Mouse (Mus musculus): ENCODE results near the gene Gm7579. TPM values are rescaled to one million over a fixed set of nuclear protein-coding genes. Genes with fewer than 3 reads are reported as not detected.
"Not testable (repeated sequence)": the region's sequence is repeated elsewhere in the genome, so short reads cannot be mapped to it uniquely, and the experiment has no call there.

Gene Gm7579
- polyA plus RNA-seq, 1 experiment from 2014 or later, result not detected

DNA sequence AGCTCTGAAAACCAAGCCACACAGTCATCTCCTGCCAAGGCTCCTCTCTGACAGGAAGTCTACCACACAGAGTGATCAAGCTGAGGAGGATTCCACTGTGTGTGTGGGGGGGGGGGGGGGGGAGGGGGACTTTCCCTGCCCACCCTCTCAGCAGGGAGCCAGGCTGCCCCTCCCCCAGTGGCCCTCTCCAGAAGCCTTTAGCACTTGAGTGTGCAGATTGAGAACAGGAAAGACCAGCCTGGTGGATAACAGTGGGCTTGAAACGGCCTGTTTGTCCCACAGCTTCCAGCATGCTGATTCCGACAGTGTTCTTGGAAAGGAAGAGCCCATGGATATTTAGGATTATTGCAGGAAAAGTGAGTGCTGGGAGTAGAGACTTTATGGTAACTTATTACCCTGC lies 12.9 kb downstream of the Gm7579 start:
- Histone ChIP-seq H3K27ac (no peak overlapping the region), H3K4me3 (replicated peaks) (no peak overlapping the region), H3K4me2 (replicated peaks) (no peak overlapping the region), H3K4me1 (replicated peaks) (no peaks in the 10 kb centered on the region), H3K9me3 (no peaks in the 10 kb centered on the region), H3K9ac (no peak overlapping the region), H3K27me3 (replicated peaks) (no peaks in the 10 kb centered on the region), H3K36me3 (no peaks in the 10 kb centered on the region)
- 37% methylated on average over 2 of the region's 2 CpGs for WGBS
- no peak for ATAC-seq

DNA sequence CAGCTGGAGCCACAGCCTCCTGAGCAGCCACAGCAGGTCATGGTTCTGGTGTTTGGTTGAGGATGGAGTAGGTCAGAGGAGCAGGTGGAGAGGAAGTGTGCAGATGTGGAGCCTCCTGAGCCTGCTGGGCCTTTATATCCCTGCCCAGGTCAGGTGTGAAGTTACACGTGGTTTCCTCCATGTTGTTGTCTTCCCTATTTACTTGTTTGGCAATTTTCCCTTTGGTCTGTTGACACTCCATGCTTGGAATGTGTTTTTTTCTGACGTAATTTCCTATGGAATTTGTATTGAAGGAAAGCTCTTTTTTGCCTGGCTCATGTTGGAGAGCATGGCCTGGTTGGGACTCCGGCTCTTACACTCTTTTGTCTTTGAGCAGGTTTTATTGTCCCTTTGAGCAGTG lies 18.2 kb downstream of the Gm7579 start, which contains the start of gene Krtap5-5:
Gene Krtap5-5, minus strand, starts transcription at position 101 of the 400 bp plus-strand sequence.
- 56% methylated on average over 3 of the region's 3 CpGs for WGBS
- not testable (repeated sequence) for H3K4me3 ChIP-seq (replicated peaks); H3K36me3 ChIP-seq; ATAC-seq; H3K9ac ChIP-seq; H3K9me3 ChIP-seq; H3K4me1 ChIP-seq (replicated peaks); H3K4me2 ChIP-seq (replicated peaks); H3K27me3 ChIP-seq (replicated peaks); H3K27ac ChIP-seq

DNA sequence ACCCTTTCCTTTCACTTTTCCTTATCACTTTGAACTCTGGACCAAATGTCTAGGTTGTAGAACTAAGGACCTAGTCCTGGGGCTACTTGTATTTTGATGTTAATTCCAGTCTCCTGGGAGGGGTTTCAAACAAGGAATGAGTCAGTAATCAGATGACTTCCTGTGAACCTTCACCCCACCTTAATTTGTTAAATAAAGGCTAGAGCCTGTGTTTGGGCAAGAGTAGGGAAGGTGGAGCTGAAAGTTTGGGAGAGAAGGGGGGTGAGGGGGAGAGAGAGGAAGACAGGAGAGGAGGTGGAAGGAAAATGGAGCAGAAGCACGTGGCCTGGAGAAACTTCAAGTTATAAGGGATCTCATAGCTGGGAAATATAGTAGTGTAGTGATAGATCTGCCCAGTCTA lies 19.9 kb downstream of the Gm7579 start:
- Histone ChIP-seq H3K4me1 (replicated peaks) (no peaks in the 10 kb centered on the region), H3K27ac (no peak overlapping the region), H3K9ac (no peak overlapping the region), H3K9me3 (no peaks in the 10 kb centered on the region), H3K36me3 (no peaks in the 10 kb centered on the region), H3K27me3 (replicated peaks) (no peaks in the 10 kb centered on the region), H3K4me3 (replicated peaks) (no peak overlapping the region), H3K4me2 (replicated peaks) (no peak overlapping the region)
- WGBS, result 32% methylated on average over 1 of the region's 1 CpGs
- ATAC-seq, result no peak

DNA sequence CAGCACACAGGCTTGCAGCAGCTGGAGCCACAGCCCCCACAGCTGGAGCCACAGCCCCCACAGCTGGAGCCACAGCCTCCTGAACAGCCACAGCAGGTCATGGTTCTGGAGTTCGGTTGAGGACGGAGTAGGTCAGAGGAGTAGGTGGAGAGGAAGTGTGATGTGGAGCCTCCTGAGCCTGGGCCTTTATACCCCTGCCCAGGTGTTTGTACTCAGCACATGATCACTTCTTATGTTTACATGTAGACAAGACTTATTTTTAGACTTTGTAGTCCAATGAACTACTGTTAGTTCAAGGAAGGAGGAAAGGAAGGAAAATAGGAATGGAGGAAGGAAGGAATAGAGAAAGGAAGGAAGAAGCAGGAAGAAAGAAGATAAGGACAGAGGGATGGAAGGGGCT lies 29.3 kb downstream of the Gm7579 start, which contains the start of gene Gm40460:
Gene Gm40460, minus strand, starts transcription at position 101 of the 400 bp plus-strand sequence.
- Histone ChIP-seq H3K27ac (no peak within 1 kb of the TSS), H3K27me3 (replicated peaks) (no peaks in the 10 kb centered on the region), H3K9ac (no peak within 1 kb of the TSS), H3K36me3 (no peaks in the 10 kb centered on the region), H3K4me2 (replicated peaks) (no peak within 1 kb of the TSS), H3K9me3 (no peaks in the 10 kb centered on the region), H3K4me3 (replicated peaks) (no peak within 1 kb of the TSS), H3K4me1 (replicated peaks) (no peaks in the 10 kb centered on the region)
- no peak for ATAC-seq
- WGBS, result 49% methylated on average over 2 of the region's 2 CpGs

DNA sequence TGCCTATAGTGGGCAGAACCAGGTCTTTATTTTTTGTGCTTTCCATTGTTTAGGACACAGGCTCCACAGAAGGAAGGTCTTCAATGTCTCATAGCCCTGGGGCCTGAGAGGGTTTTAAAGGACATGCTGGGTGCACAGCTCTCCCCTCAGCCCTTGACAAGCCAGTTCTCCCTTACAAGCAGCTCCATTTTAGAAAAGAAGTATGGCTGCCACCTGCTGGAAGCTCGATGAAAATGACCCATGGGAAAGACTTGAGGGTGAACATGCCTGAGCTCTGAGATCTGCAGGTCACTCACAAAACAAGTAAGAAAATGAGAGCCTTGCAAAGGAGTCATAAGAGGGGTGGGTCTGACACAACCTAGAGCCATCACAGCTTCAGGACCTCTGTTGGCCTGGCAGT lies 38.2 kb downstream of the Gm7579 start:
- no peaks in the 10 kb centered on the region for H3K9me3 ChIP-seq
- no peak overlapping the region for H3K4me2 ChIP-seq (replicated peaks)
- H3K36me3 ChIP-seq, result no peaks in the 10 kb centered on the region
- H3K9ac ChIP-seq, result no peak overlapping the region
- H3K4me1 ChIP-seq (replicated peaks), result no peaks in the 10 kb centered on the region
- H3K27me3 ChIP-seq (replicated peaks), result no peaks in the 10 kb centered on the region
- WGBS, result 0% methylated on average over 1 of the region's 1 CpGs
- no peak overlapping the region for H3K4me3 ChIP-seq (replicated peaks)
- no peak for ATAC-seq
- H3K27ac ChIP-seq, result no peak overlapping the region

DNA sequence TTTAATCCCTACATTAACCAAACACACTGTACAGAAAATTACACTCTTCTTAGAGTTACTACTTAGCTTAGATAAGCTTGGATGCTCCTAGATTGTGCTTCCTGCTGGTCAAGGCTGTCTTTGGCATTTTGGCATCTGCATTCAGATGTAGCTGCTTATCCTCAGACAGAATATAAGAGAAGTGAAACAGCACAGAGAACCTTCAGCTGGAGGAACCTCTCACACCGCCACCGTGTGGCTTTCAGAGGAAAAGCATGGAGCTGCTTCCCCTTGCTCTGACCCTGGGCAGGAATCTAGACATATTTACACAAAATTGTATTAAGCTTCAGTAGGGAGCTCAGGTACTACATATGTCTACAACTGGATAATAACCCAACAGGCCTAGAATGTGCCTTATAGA lies 43.9 kb downstream of the Gm7579 start:
- 0% methylated on average over 2 of the region's 2 CpGs for WGBS
- Histone ChIP-seq H3K4me2 (replicated peaks) (no peak overlapping the region), H3K4me3 (replicated peaks) (no peak overlapping the region), H3K27ac (no peak overlapping the region), H3K27me3 (replicated peaks) (no peaks in the 10 kb centered on the region), H3K9ac (no peak overlapping the region), H3K4me1 (replicated peaks) (no peaks in the 10 kb centered on the region), H3K36me3 (no peaks in the 10 kb centered on the region), H3K9me3 (no peaks in the 10 kb centered on the region)
- no peak for ATAC-seq

DNA sequence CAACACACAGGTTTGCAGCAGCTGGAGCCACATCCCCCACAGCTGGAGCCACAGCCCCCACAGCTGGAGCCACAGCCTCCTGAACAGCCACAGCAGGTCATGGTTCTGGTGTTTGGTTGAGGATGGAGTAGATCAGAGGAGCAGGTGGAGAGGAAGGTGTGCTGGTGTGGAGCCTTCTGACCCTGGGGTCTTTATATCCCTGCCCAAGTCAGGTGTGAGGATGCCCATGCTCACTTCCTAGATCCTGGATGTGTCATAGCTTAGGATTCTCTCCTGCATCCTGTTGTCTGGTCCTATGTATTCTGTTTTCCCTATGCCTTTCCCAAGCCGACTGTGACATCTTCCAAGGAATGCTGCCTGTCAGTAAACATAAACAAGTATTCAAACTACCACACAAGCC lies 46.6 kb downstream of the Gm7579 start, which contains the start of gene Gm2431:
Gene Gm2431, minus strand, starts transcription at position 101 of the 400 bp plus-strand sequence.
- 34% methylated on average over 1 of the region's 1 CpGs for WGBS
- H3K27ac ChIP-seq, ATAC-seq: not testable (repeated sequence)

More for the DNA sequence above, 46.6 kb downstream of the Gm7579 start, which contains the start of gene Gm2431:
- H3K4me2 ChIP-seq (replicated peaks); H3K9me3 ChIP-seq; H3K4me3 ChIP-seq (replicated peaks); H3K4me1 ChIP-seq (replicated peaks); H3K27me3 ChIP-seq (replicated peaks); H3K9ac ChIP-seq; H3K36me3 ChIP-seq: not testable (repeated sequence)

Other genes starting within 250 kb of the Gm7579 start
- 57.8 and 61.8 TPM in 2 replicates for gene Mob2, start 150.8 kb upstream of the Gm7579 start, polyA plus RNA-seq (2015; fragmentation: Nextera tagmentation; extraction: Ambion mirVana)
- 6.6 TPM in 2 replicates for gene Dusp8, start 116.0 kb upstream of the Gm7579 start, polyA plus RNA-seq (2015; fragmentation: Nextera tagmentation; extraction: Ambion mirVana)
- not detected in 2 replicates for gene Gm45618, start 91.1 kb upstream of the Gm7579 start, polyA plus RNA-seq (2015; fragmentation: Nextera tagmentation; extraction: Ambion mirVana)
- not detected in 2 replicates for gene Gm39115, start 75.8 kb upstream of the Gm7579 start, polyA plus RNA-seq (2015; fragmentation: Nextera tagmentation; extraction: Ambion mirVana)
- not detected in 2 replicates for gene Gm45337, start 67.3 kb upstream of the Gm7579 start, polyA plus RNA-seq (2015; fragmentation: Nextera tagmentation; extraction: Ambion mirVana)
- gene Gm29735, start 54.7 kb upstream of the Gm7579 start, polyA plus RNA-seq (2015; fragmentation: Nextera tagmentation; extraction: Ambion mirVana), result not detected in 2 replicates
- gene Gm4553, start 46.1 kb upstream of the Gm7579 start, polyA plus RNA-seq (2015; fragmentation: Nextera tagmentation; extraction: Ambion mirVana), result not detected in 2 replicates
- gene Krtap5-2, start 35.9 kb upstream of the Gm7579 start, polyA plus RNA-seq (2015; fragmentation: Nextera tagmentation; extraction: Ambion mirVana), result not detected in 2 replicates
- gene Gm10153, start 21.5 kb upstream of the Gm7579 start, polyA plus RNA-seq (2015; fragmentation: Nextera tagmentation; extraction: Ambion mirVana), result not detected in 2 replicates
- not detected in 2 replicates for gene Krtap5-3, start 10.5 kb upstream of the Gm7579 start, polyA plus RNA-seq (2015; fragmentation: Nextera tagmentation; extraction: Ambion mirVana)
- not detected in 2 replicates for gene Krtap5-5, start 18.1 kb downstream of the Gm7579 start, polyA plus RNA-seq (2015; fragmentation: Nextera tagmentation; extraction: Ambion mirVana)
- not detected in 2 replicates for gene Gm40460, start 29.2 kb downstream of the Gm7579 start, polyA plus RNA-seq (2015; fragmentation: Nextera tagmentation; extraction: Ambion mirVana)
- gene Gm2431, start 46.5 kb downstream of the Gm7579 start, polyA plus RNA-seq (2015; fragmentation: Nextera tagmentation; extraction: Ambion mirVana), result not detected in 2 replicates
- gene Gm4559, start 62.5 kb downstream of the Gm7579 start, polyA plus RNA-seq (2015; fragmentation: Nextera tagmentation; extraction: Ambion mirVana), result not detected in 2 replicates
- not detected in 2 replicates for gene Krtap5-1, start 85.3 kb downstream of the Gm7579 start, polyA plus RNA-seq (2015; fragmentation: Nextera tagmentation; extraction: Ambion mirVana)
- not detected in 2 replicates for gene Krtap5-4, start 91.7 kb downstream of the Gm7579 start, polyA plus RNA-seq (2015; fragmentation: Nextera tagmentation; extraction: Ambion mirVana)
- 1.9 and 2.0 TPM in 2 replicates for gene Ifitm10, start 161.9 kb downstream of the Gm7579 start, polyA plus RNA-seq (2015; fragmentation: Nextera tagmentation; extraction: Ambion mirVana)
- gene Gm49369, start 170.8 kb downstream of the Gm7579 start, polyA plus RNA-seq (2015; fragmentation: Nextera tagmentation; extraction: Ambion mirVana), result 1.2 and 1.9 TPM in 2 replicates
- 282 and 329 TPM in 2 replicates for gene Ctsd, start 176.2 kb downstream of the Gm7579 start, polyA plus RNA-seq (2015; fragmentation: Nextera tagmentation; extraction: Ambion mirVana)
- gene Syt8, start 223.0 kb downstream of the Gm7579 start, polyA plus RNA-seq (2015; fragmentation: Nextera tagmentation; extraction: Ambion mirVana), result 5.4 and 5.6 TPM in 2 replicates
- 4.8 and 4.9 TPM in 2 replicates for gene Tnni2, start 229.9 kb downstream of the Gm7579 start, polyA plus RNA-seq (2015; fragmentation: Nextera tagmentation; extraction: Ambion mirVana)
- gene Lsp1, start 248.9 kb downstream of the Gm7579 start, polyA plus RNA-seq (2015; fragmentation: Nextera tagmentation; extraction: Ambion mirVana), result 130 and 145 TPM in 2 replicates

Data from intestine, embryonic 15.5 days (tissue).